Mouse (Mus musculus): ENCODE measurements around the gene Tnfsf4.

The Tnfsf4 gene

DNA sequence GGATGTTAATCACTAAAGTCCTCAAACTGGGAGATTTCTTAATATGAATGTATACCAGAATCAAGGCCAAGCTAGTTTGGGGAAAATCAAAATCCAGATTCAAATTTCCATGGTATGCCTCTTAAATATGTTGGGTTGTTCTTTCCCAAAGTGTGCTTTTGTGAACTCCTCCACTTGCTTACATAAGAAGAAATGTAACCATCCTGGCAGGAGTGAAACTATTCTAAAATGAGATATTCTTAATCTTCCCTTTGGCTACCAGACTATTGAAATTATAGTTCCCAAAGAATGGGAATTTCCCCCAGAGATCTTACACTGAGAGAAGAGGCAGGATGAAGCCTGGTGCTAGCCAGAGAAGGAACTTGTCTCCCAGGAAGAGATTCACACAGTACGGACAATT is 57.0 kb downstream of the Tnfsf4 start:
- DNase-seq (ENCODE audit: low spot score in 2 of 2), result no peak

GRCm38 (mm10) chr1:161463388-161464085 is 68.3 kb downstream of the Tnfsf4 start:
- no peak for DNase-seq (ENCODE audit: low spot score in 2 of 2)

All from spleen, postnatal 10 days (tissue).